Mouse (Mus musculus): ENCODE results near the gene Tprgl.
A peak's percentile ranks its signal among the peaks of the same experiment; 100 is the strongest.

Tprgl gene

DNA sequence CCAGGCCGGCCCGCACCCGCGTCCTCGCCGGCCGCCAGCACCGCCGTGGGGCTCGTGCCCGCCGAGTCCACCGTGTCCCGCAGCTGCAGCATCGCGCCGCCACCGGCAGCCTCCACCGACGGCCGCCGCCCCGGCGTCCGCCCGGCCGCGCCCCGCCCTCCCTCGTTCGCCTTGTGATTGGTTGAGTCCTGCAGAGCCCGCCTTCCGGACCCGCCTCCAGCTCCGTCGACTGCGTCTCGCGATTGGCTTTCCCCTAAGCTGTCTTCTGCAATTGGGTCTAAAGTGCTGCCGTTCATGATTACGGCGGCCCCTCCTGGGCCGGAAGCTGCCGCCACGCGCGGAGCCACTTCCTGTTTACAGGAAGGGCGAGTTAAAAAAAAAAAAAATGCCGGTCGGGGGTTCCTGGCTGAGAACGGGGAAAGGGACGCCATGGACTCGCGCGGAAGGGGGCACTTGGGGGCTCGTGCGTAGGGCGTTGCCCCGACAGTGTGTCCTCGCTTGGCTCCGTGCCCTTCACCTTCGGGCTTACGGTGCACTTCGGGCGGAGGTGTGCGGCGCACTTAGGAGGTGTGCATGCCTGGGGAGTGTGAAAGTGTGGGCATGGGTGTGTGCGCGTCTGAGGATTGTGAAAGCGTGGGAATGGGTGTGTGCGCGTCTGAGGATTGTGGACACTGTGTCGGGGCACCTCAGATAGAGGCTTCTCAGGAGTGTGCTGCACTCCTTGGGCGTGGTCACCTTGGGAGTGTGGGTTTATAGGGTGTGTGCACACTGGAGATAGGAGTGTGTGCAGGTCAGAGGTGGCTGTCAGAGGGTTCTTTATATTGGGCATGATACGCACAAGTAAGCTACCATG, at the start of gene Tprgl:
Tprgl (minus strand) TSS at position 129 of the 853 bp plus-strand sequence.
- DNase-seq (ENCODE audit: low spot score), result peak; percentile 97

GRCm38 (mm10) chr4:154209825-154210224, 49.4 kb upstream of the Tprgl start:
- no peak for DNase-seq (ENCODE audit: low spot score)

- DNase-seq (ENCODE audit: low spot score), result no peak
Observed at GRCm38 (mm10) chr4:154209054-154209453, 48.6 kb upstream of the Tprgl start.

GRCm38 (mm10) chr4:154207261-154207660, 46.8 kb upstream of the Tprgl start:
- DNase-seq (ENCODE audit: low spot score), result peak; percentile 67

DNA sequence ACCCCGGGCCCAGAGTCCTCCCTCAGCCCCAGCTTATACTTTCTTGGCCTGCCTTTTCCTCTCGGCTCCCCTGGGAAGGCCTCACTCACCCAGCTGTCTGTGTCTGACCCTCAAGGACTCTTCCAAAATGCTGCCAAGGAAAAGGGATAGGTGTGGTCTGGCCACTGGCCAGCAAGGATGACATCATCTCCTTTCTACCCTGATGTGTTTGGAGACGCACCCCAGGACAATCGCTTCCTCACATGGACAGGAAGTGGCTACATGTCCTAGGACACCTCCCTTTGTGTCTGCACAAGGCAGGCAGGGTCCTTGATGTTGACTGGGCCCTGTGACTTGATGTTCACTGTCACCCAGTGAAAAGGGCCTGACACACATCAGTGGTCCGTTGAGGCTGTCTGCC, 44.9 kb upstream of the Tprgl start:
- DNase-seq (ENCODE audit: low spot score), result no peak

GRCm38 (mm10) chr4:154204532-154204931, 44.1 kb upstream of the Tprgl start:
- DNase-seq (ENCODE audit: low spot score), result no peak

DNA sequence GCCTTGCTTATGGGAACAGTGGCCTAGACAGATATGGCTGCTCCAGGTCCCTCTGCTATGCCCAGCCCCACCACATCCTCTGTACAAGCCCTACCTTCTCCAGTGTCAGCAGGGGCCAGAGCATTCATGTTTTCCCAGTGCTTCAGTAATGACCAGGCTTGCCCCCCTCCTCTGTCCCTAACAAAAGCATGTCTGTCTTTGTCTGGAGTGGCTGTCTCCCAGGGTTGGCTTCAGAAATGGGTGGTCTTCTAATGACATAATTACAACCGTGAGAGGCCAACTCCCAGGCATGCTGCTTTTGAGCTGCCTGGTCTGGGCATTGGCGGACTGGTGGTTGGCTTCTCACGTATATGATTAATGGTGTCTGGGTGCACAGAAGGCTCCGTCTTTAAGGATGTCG, 41.0 kb upstream of the Tprgl start:
- no peak for DNase-seq (ENCODE audit: low spot score)

DNA sequence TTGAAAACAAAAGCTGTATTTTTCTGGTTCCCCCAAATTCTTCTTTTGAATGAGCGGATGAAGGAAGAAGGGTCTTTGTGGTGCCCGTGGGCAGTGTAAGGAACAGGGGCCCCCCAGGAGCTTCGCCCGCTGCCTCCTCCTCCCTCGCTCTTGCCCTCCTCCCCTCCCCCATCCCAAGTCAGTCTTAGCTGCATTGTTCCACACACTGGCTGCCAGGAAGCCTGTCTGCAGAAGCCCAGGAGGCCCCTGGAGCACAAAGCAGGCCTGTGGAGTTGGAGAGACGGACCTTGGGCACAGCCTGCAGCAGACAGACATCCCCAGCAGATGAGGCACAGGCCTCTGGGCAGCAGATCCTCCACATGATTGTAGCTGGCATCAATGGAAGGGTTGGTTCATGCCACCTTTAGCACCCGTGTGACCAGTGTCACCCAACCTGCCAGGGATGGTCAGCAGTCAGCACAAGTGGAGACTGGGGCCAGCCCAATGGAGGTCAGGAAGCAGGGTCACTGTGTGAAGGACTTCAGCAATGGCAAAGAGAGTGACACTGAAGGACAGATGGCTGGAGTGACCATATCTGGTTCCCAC, 38.0 kb upstream of the Tprgl start:
- no peak for DNase-seq (ENCODE audit: low spot score)

DNA sequence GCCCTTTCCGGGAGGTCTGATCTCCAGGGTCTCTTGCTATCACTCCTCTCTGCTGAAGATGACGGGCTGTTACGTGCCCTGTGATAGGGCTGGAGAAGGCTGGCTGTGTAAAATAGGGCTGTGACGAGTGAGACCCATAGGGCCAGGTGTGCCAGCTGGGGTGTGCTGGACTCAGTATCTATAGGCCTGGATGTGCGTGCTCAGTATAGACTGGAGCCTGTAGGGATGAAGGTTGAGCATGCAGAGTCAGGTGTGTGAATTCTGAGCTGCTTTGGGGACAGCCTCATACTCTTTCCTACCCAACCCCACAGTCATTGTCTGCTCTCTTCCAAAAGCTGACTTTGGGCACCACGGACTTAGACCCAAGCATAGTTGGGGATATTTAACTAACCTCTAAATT, 37.5 kb upstream of the Tprgl start:
- DNase-seq (ENCODE audit: low spot score), result no peak

DNA sequence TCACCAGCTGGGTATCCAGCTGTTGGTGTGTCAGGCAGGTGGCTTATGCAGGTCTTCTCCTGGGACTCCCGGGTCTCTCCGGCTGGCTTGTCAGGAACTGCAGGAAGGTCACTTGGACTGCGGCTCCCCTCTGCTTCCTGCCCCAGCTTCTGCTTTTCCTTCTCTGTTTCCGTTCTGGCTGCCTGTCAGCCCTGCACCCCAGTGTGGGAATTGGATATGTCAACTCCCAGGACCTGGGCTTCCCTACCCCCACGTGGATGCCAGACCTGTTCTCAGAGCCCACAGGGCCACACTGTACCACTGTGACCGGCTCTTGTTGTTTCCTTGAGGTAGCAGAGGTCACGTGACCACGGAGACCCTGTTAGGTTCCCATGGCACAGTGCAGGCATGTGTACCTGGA, 28.5 kb upstream of the Tprgl start:
- DNase-seq (ENCODE audit: low spot score), result no peak

GRCm38 (mm10) chr4:154186002-154186537, 25.6 kb upstream of the Tprgl start:
- DNase-seq (ENCODE audit: low spot score), result no peak

GRCm38 (mm10) chr4:154185001-154185400, 24.5 kb upstream of the Tprgl start:
- DNase-seq (ENCODE audit: low spot score), result no peak

GRCm38 (mm10) chr4:154183566-154183965, 23.1 kb upstream of the Tprgl start:
- no peak for DNase-seq (ENCODE audit: low spot score)

DNA sequence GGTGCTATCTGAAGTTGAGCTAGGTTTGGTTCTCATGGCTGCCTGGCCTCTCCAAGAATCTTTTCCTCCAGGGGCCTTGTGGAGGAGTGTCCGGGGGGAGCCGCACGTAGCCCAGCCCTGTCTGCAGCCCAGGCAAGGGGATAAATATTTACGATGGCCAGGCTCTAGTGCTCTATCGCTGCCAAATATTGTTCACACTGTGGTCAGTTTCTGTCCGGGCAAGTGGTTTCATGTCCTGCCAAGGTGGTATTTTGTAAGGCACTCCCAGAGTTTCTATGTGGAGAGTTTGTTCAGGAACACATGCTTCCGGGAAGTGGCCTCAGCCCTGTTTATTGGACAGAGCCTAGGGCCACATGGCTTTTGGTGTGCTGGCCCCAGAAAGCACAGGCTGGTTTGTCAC, 20.5 kb upstream of the Tprgl start:
- DNase-seq (ENCODE audit: low spot score), result no peak

DNA sequence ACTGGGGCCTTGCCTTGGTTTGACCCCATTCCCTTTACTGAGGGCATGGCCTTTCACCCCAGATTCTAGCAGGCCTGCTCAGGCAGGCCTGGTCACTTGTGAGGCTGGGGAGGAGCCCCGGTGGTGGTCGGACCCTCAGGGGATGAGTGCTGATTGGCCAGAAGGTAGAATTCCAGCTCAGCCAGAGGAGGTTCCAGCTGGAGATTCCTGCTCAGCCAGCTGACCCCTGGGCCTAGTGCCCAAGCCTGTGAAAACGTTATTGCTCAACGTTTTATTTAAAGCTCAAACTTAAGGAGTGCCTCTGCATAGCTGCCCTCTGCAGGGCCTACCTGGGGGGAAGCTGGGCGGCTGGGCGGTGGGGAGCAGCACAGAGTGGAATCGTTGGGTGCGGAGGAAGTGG, 16.8 kb upstream of the Tprgl start:
- no peak for DNase-seq (ENCODE audit: low spot score)

- no peak for DNase-seq (ENCODE audit: low spot score)
Observed at GRCm38 (mm10) chr4:154171931-154172604, 11.6 kb upstream of the Tprgl start.

GRCm38 (mm10) chr4:154171151-154171930, 10.9 kb upstream of the Tprgl start:
- DNase-seq (ENCODE audit: low spot score), result no peak

DNA sequence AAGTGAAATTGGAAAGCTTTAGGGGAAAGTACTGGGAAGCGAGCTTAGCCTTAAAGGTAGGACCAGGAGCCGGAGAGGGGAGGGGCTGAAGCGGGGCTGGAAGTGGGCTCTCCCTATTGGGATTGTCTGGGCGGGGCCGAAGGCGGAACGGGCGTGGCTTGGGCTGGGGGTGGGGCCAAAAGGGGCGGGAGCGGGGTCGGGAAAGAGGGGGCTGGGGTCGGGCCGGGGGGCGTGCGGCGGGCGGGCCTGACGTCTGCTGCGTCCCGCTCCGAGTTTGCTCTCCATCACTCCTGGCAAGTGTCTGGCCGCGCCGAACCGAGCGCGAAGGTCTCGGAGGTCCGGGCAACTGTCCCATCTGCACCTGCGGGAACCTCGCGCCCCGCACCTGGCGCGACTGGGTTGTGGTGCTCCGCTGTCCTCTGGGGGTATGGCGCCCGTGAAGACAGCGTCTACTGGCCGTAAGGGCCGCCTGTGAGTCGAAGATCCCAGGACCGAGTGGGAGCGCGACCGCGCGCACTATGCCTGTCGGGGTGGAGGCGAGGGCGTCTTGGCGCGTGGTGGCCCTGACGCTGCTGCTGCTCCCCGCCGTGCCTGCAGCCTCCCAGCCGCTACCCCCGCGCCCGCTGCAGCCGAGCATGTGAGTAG, 10.2 kb upstream of the Tprgl start, which contains the start of gene Megf6:
Megf6 (plus strand) TSS at position 225 of the 645 bp plus-strand sequence.
- no peak for DNase-seq (ENCODE audit: low spot score)

- DNase-seq (ENCODE audit: low spot score), result no peak
Observed at GRCm38 (mm10) chr4:154170021-154170420, 9.6 kb upstream of the Tprgl start.

- peak; percentile 50 for DNase-seq (ENCODE audit: low spot score)
Observed at GRCm38 (mm10) chr4:154167053-154167452, 6.6 kb upstream of the Tprgl start.

DNA sequence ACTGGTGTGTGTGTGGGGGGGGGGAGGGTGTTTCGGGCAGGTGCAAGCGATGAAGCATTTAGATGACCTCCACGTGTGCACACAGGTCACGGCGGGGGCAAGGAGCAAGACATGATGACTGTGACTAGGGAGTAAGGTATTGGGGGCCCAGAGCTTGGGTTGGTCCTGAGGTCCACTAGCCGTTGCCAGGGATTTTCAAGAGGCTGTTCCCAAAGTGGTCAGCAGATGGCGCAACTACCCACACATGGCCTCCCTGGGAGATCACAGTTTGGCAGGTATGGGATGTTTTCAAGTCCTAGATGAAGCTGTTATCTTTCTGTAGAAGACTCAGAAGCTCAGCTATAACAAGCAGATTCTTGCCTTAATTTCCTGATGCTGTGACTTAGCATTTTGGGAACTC, 2.8 kb upstream of the Tprgl start:
- DNase-seq (ENCODE audit: low spot score), result peak; percentile 76
